Mouse (Mus musculus): ENCODE results near the gene Gimd1.
A peak's percentile ranks its signal among the peaks of the same experiment; 100 is the strongest.

Gene Gimd1

DNA sequence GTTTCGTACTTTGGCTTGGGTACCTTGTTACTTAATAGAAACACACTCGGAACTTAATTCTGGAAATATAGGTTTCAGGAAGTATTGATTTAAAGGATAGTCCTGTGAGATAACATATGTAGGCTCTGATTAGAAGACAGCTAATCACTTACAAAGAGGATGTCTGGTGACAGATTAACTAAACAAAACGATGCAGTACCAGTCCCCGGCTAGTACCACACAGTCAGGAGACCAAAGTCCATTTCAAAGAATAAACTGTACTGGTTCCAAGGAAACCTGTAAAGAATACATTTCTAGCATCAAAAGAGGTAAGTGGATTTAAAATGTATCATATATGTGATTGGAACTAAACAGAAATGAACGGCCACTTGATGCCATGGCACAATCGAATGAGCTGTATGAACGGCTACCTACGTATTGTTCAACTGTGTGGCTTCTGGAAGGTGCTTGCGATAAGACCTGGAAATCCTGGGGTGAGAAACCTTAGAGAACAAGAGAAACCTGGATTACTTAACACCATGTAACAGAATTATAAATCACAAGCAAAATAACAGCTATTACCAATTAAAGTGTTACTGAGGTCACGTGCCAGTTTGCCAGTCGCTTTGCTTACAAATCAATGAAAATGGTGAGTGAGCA, at the start of gene Gimd1:
TSS of gene Gimd1 (plus strand) at position 220 of the 639 bp plus-strand sequence.
- peak; percentile 1 to 7 for DNase-seq

DNA sequence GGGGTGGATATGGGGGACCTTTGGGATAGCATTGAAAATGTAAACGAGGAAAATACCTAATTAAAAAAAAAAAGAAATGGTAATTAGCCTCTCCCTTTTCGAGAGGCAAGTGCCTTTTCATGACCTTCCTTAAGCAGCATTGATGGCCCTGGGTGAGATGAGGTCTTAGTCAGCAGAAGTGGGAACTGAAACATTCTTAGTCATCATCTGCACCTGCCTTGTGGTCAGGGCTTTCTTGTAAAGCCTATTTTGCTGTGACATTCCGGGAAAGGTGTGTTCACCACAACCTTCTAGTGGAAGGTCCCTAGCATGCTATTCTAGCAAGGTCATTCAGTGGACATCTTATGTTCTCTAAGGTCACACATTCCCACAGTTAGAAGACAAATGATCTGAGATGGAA, 48.4 kb upstream of the Gimd1 start:
- no peak for DNase-seq

DNA sequence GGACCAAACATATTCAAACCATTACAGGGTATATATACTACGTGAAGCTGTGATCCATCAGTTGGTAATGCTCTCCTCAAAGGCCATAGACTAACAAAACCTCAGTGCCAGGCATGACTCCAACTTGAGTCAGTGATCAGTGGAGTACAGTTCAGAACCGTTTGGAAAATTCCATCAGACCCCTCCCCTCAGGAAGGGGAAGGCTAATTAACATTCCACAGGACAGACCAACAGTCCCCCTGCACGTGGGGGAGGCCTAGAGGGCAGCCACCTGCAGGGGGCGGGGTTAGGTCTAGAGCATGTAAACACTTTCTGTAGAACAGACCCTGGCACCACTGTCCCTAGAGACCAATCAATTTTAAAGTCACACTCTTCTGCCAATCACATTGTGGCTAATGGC, 47.3 kb upstream of the Gimd1 start:
- no peak for DNase-seq

DNA sequence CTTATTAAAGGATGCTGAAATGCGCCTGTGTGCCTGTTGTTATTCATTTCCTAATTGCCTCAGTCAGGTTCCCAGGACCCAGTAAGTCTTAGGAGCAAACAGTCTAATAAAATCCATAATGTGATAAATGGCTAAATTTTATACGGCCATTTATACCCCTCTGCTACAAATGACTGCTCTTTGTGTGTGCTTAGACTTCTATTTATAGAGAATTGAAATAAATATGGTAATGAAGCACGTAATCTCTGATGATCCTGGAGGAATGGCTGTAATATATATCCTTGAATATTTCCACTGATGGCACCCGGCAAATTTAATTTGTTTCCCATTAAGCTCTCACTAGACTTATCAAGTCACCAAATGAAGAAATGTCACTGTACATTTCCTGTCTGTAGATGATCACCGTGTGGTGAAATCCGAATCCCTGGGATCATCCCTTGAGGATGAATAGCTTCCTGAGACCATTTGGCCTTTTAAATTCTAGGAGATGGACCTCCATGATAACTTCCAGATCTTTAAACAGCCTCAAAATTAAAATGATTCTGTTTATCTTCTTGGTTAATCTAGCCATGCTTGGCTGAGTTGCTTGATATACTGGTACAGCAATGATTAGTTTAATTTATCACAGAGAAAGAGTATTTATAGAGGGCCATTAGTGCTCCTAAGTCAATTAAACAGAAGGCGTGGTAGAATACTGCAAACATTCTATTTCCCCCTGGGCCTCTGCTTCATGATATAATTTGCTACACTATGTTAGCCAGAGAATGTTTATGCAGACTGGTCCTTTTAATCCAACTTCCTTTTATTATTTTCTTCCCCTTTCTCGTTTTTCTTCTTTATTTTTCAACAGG, 44.3 kb upstream of the Gimd1 start:
- no peak for DNase-seq

GRCm38 (mm10) chr3:132588146-132588545, 41.5 kb upstream of the Gimd1 start:
- no peak for DNase-seq

DNA sequence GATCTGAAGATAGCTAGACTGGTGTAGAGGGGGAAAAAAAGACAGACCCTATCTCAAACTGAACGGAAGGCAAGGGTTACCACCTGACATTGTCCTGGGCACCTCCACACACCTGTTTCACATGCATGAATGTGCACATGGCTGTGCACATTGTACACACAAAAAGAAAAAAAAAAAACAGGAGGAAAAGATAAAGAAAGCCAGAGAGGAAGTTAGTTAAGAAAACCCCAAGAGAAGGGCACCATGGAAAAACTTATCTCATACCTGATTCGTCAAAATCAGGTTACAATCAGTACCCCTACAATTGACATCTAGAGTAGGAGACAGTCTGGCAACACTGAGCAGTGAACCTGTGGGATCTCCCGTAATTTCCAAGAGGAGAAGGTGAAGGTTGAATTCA, 39.6 kb upstream of the Gimd1 start:
- no peak for DNase-seq

- DNase-seq = no peak
Measured at GRCm38 (mm10) chr3:132590604-132591003, 39.0 kb upstream of the Gimd1 start.

- no peak for DNase-seq
Measured at GRCm38 (mm10) chr3:132628741-132629140, 879 bp upstream of the Gimd1 start.

- no peak for DNase-seq
Measured at GRCm38 (mm10) chr3:132633261-132633660, 3.6 kb downstream of the Gimd1 start.

- no peak for DNase-seq
Measured at GRCm38 (mm10) chr3:132637080-132637479, 7.5 kb downstream of the Gimd1 start.

DNA sequence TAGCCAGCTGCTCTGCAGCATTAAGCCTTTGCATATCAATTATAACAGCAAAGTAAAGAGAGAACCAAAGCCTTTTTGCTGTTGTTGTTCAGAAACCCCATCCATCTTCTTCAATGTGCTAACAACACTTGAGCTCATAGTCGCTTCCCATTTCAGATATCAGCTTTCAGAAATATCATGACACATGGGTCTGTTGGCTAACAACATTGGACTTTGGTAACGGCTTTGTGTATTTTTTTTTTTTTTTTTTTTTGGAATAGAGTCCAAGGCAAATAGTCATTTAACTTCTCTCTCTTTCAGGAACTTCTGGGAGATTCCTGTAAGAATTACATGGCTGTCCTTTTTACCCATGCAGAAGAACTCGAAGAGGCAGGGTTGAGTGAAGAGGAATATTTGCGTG, 14.5 kb downstream of the Gimd1 start:
- no peak for DNase-seq

- no peak for DNase-seq
Measured at GRCm38 (mm10) chr3:132646814-132647213, 17.2 kb downstream of the Gimd1 start.

DNA sequence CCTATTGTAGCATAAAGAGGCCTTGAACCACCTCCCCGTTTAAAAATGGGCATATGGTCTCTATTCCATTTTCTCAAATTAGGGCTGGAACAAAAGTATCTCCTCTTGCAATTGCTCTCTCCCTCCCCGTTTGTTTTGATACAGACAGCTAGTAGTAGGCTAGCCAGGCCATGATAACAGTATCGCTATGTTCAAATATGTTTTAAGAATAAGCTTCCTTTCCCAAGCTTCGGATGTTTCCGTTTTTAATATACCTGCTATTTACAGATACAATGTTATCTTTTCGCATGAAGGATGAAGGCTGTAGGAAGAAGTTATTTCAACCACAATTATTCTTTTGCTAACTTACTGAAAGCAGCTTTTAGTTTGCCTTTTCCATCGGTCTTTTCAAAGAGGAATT, 19.7 kb downstream of the Gimd1 start:
- DNase-seq = no peak

DNA sequence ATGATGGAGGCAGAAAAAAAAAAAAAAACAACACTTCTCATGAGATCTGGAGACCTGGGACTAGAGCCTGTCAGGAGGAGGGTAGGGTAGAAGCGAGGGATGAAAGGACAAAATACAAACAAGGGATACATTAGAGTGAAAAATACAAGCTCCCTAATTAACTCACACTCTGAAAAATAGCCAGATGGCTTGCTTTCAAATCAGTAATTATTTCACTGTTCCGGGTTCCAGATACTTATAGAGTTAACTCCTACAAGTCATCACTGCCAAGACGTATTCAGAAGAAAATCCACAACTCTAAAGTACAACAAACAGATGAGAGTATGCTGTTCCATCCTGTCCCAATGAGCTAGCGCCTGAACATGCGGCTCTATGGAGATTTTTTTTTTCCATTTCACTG, 20.6 kb downstream of the Gimd1 start:
- no peak for DNase-seq

DNA sequence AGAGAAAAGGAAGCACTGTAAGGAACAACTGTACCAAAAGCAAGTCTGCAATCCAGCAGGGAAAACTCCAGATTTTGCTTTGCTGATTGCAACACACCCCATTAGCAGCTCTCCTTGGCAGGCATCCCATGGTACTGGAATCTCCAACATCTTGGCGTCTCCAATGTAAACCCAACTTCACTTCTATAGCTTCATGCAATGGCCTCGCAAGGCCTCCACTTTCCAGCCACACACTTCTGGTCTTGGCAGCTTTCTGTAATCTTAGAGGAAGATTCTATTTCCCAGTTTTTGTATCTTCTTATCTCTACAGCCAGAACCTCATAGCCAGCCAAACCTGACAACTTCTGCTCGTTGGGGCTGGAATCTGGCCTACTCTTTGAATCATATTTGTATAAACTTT, 22.2 kb downstream of the Gimd1 start:
- DNase-seq = no peak

DNA sequence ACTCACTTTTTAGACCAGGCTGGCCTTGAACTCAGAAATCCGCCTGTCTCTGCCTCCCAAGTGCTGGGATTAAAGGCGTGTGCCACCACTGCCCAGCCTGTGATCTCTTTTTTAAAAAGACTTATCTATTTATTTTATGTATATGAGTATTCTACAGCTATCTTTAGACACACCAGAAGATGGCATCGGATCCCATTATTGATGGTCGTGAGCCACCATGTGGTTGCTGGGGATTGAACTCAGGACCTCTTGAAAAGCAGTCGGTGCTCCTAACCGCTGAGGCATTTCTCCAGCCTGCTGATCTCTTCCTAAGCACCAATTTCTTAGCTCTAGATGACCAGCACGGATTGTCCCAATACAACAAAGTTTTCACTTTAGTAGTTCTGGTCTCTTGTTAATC, 24.3 kb downstream of the Gimd1 start:
- DNase-seq = no peak

DNA sequence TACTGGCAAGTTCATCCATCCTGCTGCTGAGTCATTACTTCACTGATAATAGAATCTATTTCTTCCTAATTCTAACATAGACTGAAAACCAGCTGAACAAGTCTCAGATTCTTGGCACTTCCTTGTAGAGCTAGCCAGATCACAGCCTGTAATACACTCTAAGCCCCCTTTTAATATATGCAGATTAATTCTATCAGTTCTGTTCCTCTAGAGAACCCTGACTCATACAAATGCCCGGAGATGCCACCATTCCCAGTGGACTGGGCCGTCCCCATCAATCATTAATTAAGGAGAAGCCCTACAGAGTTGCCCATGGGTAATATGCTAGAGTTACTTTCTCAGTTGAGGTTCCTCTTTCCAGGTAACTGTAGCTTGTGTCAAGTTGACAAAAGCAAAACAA, 26.3 kb downstream of the Gimd1 start:
- DNase-seq = no peak

GRCm38 (mm10) chr3:132677494-132677893, 47.9 kb downstream of the Gimd1 start:
- DNase-seq = no peak

GRCm38 (mm10) chr3:132683447-132684230, 54.0 kb downstream of the Gimd1 start, which contains the start of gene Tbck:
Tbck (plus strand) TSS chr3:132684144.
- DNase-seq = peak; percentile 91 to 93

DNA sequence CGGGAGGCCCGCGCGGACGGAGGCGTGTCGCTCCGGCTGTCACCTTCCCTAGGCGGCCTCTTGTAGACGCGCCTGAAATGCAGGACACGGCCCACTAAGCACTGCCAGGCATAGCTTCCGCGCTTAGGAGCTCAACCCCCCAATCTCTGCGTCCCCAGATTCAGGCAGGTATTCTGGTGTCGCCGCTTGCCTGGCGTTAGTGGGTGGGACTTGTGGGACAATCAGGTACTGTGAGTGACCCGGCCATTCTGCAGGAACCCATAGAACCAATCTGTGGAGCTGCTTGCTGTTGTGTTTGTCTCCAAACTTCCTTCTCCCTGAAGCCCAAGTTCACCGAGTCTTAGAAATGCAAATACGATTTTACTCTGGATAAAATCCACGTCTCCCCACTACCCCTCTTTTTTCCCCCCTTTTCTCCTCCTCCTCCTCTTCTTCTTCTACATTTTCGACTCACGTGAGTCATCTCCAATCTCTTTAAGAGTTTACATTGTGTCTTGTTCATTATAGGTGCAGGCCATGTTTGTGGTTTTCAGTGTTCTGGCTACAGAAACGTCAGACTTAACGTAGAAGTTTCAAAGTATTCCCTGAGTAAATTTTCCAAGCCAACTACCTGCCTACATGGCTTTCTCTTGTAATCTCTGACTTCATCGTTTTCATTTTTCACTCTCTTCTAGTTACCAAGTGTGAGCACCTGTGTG, 54.8 kb downstream of the Gimd1 start, which contains the start of gene Aimp1:
TSS of gene Aimp1 (minus strand) at position 140 of the 698 bp plus-strand sequence.
- no peak for DNase-seq

Data from kidney, adult 8-10 months (tissue).